Mouse (Mus musculus) liver, embryonic 13.5 days (tissue): Measurements from ENCODE around the gene Gm9803. TPM values are rescaled to one million over a fixed set of nuclear protein-coding genes. Genes with fewer than 3 reads are reported as not detected.
"Not testable (repeated sequence)": the region's sequence is repeated elsewhere in the genome, so short reads cannot be mapped to it uniquely, and the experiment has no call there.

Source experiments
- ATAC-seq: fragments of 200-750 bp; cut with Nextera tagmentation; 2 replicates; pipeline ENCODE4 v1.8.0; 2017; ENCODE audit warnings: low read depth, mild to moderate bottlenecking, moderate number of reproducible peaks, moderate library complexity
- DNase-seq: peaks from one replicate; pipeline ENCODE4 v3.0.0; 2022
- H3K27ac ChIP-seq: fragments of 300-500 bp; sonication (generic); 2 replicates; pipeline ENCODE4 v1.5.1; 2015; ENCODE audit warnings: moderate library complexity, mild to moderate bottlenecking, inconsistent platforms
- H3K27me3 ChIP-seq: fragments of 300-500 bp; sonication (generic); 2 replicates; pipeline ENCODE4 v1.6.1; 2015; ENCODE audit warnings: mild to moderate bottlenecking, inconsistent platforms
- H3K36me3 ChIP-seq: fragments of 300-500 bp; sonication (generic); 2 replicates; pipeline ENCODE4 v1.6.1; 2015; ENCODE audit warnings: mild to moderate bottlenecking, inconsistent platforms
- H3K4me1 ChIP-seq: fragments of 300-500 bp; sonication (generic); replicated peaks from 2 replicates; pipeline ENCODE4 v1.6.1; 2015; ENCODE audit warnings: inconsistent platforms
- H3K4me2 ChIP-seq: fragments of 300-500 bp; sonication (generic); 2 replicates; pipeline ENCODE4 v1.6.1; 2015; ENCODE audit warnings: inconsistent platforms, mild to moderate bottlenecking, moderate library complexity
- H3K4me3 ChIP-seq: fragments of 300-500 bp; sonication (generic); replicated peaks from 2 replicates; pipeline ENCODE4 v1.5.1; 2015; ENCODE audit warnings: mild to moderate bottlenecking, inconsistent platforms
- H3K9ac ChIP-seq: fragments of 300-500 bp; sonication (generic); 2 replicates; pipeline ENCODE4 v1.6.1; 2015; ENCODE audit warnings: mild to moderate bottlenecking, inconsistent platforms
- H3K9me3 ChIP-seq: fragments of 300-500 bp; sonication (generic); replicated peaks from 2 replicates; pipeline ENCODE4 v1.6.1; 2016; ENCODE audit warnings: inconsistent platforms
- WGBS: fragments of 180-500 bp; shearing (Covaris S2); methylation state at CpG from one replicate; pipeline ENCODE4 v1.1.7; 2015; ENCODE audit not compliant: insufficient replicate concordance; 5-methylcytosine and 5-hydroxymethylcytosine counted together
- polyA plus RNA-seq: library from polyadenylated mRNA; unstranded; fragments of >200 nt; fragmentation: Nextera tagmentation; extraction: Ambion mirVana; gene quantifications from 2 replicates; pipeline ENCODE4 v1.2.1, GENCODE M21; 2015

The Gm9803 gene
- polyA plus RNA-seq, result 8.8 and 12.9 TPM in 2 replicates

- not testable (repeated sequence) for ATAC-seq, H3K27ac ChIP-seq, H3K4me3 ChIP-seq, H3K4me2 ChIP-seq, H3K9me3 ChIP-seq, H3K27me3 ChIP-seq, DNase-seq, H3K9ac ChIP-seq
- WGBS, result 87% methylated on average over 10 of the region's 10 CpGs
- peaks cover 34% of the 10 kb centered on the region for H3K36me3 ChIP-seq
- peaks cover 17% of the 10 kb centered on the region; the same call in 1 of the 2 replicates for H3K4me1 ChIP-seq
These were observed at the start of gene Gm9803 for GRCm38 (mm10) chr10:43523931-43524330. TSS of gene Gm9803 (plus strand) at chr10:43524084.

- no peaks in the 10 kb centered on the region for H3K9me3 ChIP-seq
- peaks cover 31% of the 10 kb centered on the region for H3K4me1 ChIP-seq
- no peaks in the 10 kb centered on the region for H3K27me3 ChIP-seq
- H3K4me2 ChIP-seq, result no peak overlapping the region
- no peak for ATAC-seq
- no peaks in the 10 kb centered on the region for H3K36me3 ChIP-seq
- no peak for DNase-seq
- WGBS, result 27% methylated on average over 4 of the region's 4 CpGs
- H3K4me3 ChIP-seq, result no peak overlapping the region
- H3K27ac ChIP-seq, result no peak overlapping the region
- H3K9ac ChIP-seq, result no peak overlapping the region
These were observed 48.5 kb upstream of the Gm9803 start for GRCm38 (mm10) chr10:43475376-43475775.

GRCm38 (mm10) chr10:43477459-43477858 lies 46.4 kb upstream of the Gm9803 start:
- Histone ChIP-seq H3K4me3 (peak overlapping the region; percentile 83), H3K9me3 (no peaks in the 10 kb centered on the region), H3K9ac (peak overlapping the region; percentile 90), H3K36me3 (no peaks in the 10 kb centered on the region), H3K4me1 (peaks cover 49% of the 10 kb centered on the region), H3K27ac (0 out of 2 replicates have a peak overlapping the region, but pooled peaks have one; percentile 88), H3K4me2 (peak overlapping the region; percentile 99), H3K27me3 (no peaks in the 10 kb centered on the region)
- 29% methylated on average over 9 of the region's 9 CpGs for WGBS
- ATAC-seq (no peak), DNase-seq (no peak)

- Histone ChIP-seq H3K9ac (peak overlapping the region; percentile 90), H3K36me3 (no peaks in the 10 kb centered on the region), H3K4me2 (peak overlapping the region; percentile 99), H3K4me1 (peaks cover 56% of the 10 kb centered on the region), H3K9me3 (no peaks in the 10 kb centered on the region), H3K27ac (peak overlapping the region; percentile 88), H3K4me3 (peak overlapping the region; percentile 83), H3K27me3 (no peaks in the 10 kb centered on the region)
- 1% methylated on average over 42 of the region's 42 CpGs for WGBS
- ATAC-seq, result peak; percentile 28; the same call in 1 of the 2 replicates
- DNase-seq, result peak; percentile 60
These were observed 45.8 kb upstream of the Gm9803 start for GRCm38 (mm10) chr10:43477865-43478681.

GRCm38 (mm10) chr10:43478751-43479435 lies 45.0 kb upstream of the Gm9803 start, which contains the start of gene Bend3:
TSS of gene Bend3 (plus strand) at chr10:43478831.
- WGBS, result under 1% methylated on average over 85 of the region's 101 CpGs
- peaks cover 62% of the 10 kb centered on the region for H3K4me1 ChIP-seq
- peak within 1 kb of the TSS; percentile 90 for H3K9ac ChIP-seq
- peak within 1 kb of the TSS; percentile 83 for H3K4me3 ChIP-seq
- DNase-seq (peak; percentile 36), ATAC-seq (peak; percentile 25)
- no peaks in the 10 kb centered on the region for H3K36me3 ChIP-seq
- H3K4me2 ChIP-seq, result peak within 1 kb of the TSS; percentile 99
- no peaks in the 10 kb centered on the region for H3K9me3 ChIP-seq
- peak within 1 kb of the TSS; percentile 88 for H3K27ac ChIP-seq
- no peaks in the 10 kb centered on the region for H3K27me3 ChIP-seq

GRCm38 (mm10) chr10:43479436-43480157 lies 44.3 kb upstream of the Gm9803 start:
- Histone ChIP-seq H3K27me3 (no peaks in the 10 kb centered on the region), H3K9me3 (no peaks in the 10 kb centered on the region), H3K27ac (peak overlapping the region; percentile 88), H3K4me2 (peak overlapping the region; percentile 99), H3K4me1 (peaks cover 65% of the 10 kb centered on the region), H3K36me3 (no peaks in the 10 kb centered on the region), H3K4me3 (peak overlapping the region; percentile 83), H3K9ac (peak overlapping the region; percentile 90)
- ATAC-seq (peak; percentile 90), DNase-seq (peak; percentile 84)
- under 1% methylated on average over 84 of the region's 103 CpGs for WGBS

GRCm38 (mm10) chr10:43480227-43480849 lies 43.5 kb upstream of the Gm9803 start:
- WGBS, result 15% methylated on average over 13 of the region's 13 CpGs
- ATAC-seq (no peak), DNase-seq (no peak)
- Histone ChIP-seq H3K27me3 (no peaks in the 10 kb centered on the region), H3K4me1 (peaks cover 62% of the 10 kb centered on the region), H3K9me3 (no peaks in the 10 kb centered on the region), H3K4me2 (peak overlapping the region; percentile 99), H3K4me3 (peak overlapping the region; percentile 83), H3K27ac (peak overlapping the region; percentile 88), H3K9ac (peak overlapping the region; percentile 90), H3K36me3 (no peaks in the 10 kb centered on the region)

GRCm38 (mm10) chr10:43481179-43481578 lies 42.7 kb upstream of the Gm9803 start:
- no peaks in the 10 kb centered on the region for H3K36me3 ChIP-seq
- H3K4me3 ChIP-seq, result no peak overlapping the region
- ATAC-seq (no peak), DNase-seq (no peak)
- H3K4me1 ChIP-seq, result peaks cover 63% of the 10 kb centered on the region
- H3K9me3 ChIP-seq, result no peaks in the 10 kb centered on the region
- H3K4me2 ChIP-seq, result peak overlapping the region; percentile 99
- H3K9ac ChIP-seq, result peak overlapping the region; percentile 30
- H3K27me3 ChIP-seq, result no peaks in the 10 kb centered on the region
- H3K27ac ChIP-seq, result peak overlapping the region; percentile 30; the same call in 1 of the 2 replicates
- 35% methylated on average over 4 of the region's 4 CpGs for WGBS

GRCm38 (mm10) chr10:43482021-43482420 lies 41.9 kb upstream of the Gm9803 start:
- peaks cover 64% of the 10 kb centered on the region for H3K4me1 ChIP-seq
- no peaks in the 10 kb centered on the region for H3K9me3 ChIP-seq
- DNase-seq (no peak), ATAC-seq (no peak)
- no peak overlapping the region; the same call in 1 of the 2 replicates for H3K9ac ChIP-seq
- peak overlapping the region; percentile 30; the same call in 1 of the 2 replicates for H3K27ac ChIP-seq
- no peak overlapping the region for H3K4me3 ChIP-seq
- H3K4me2 ChIP-seq, result no peak overlapping the region; the same call in 1 of the 2 replicates
- H3K27me3 ChIP-seq, result no peaks in the 10 kb centered on the region
- no peaks in the 10 kb centered on the region for H3K36me3 ChIP-seq
- 85% methylated on average over 5 of the region's 5 CpGs for WGBS

- peaks cover 66% of the 10 kb centered on the region for H3K4me1 ChIP-seq
- no peak overlapping the region for H3K4me2 ChIP-seq
- H3K9me3 ChIP-seq, result no peaks in the 10 kb centered on the region
- peak overlapping the region; percentile 53; the same call in 1 of the 2 replicates for H3K27ac ChIP-seq
- no peak for ATAC-seq
- H3K27me3 ChIP-seq, result no peaks in the 10 kb centered on the region
- H3K9ac ChIP-seq, result no peak overlapping the region
- 66% methylated on average over 9 of the region's 9 CpGs for WGBS
- H3K36me3 ChIP-seq, result no peaks in the 10 kb centered on the region
- H3K4me3 ChIP-seq, result no peak overlapping the region
- DNase-seq, result no peak
These were observed 40.4 kb upstream of the Gm9803 start for GRCm38 (mm10) chr10:43483426-43483995.
